Mouse (Mus musculus) hindbrain, postnatal 0 days (tissue): ENCODE measurements around the gene Stil. TPM values are rescaled to one million over a fixed set of nuclear protein-coding genes. Genes with fewer than 3 reads are reported as not detected.
"Not testable (repeated sequence)": the region's sequence is repeated elsewhere in the genome, so short reads cannot be mapped to it uniquely, and the experiment has no call there.

ENCODE experiments used
- ATAC-seq: fragments of 200-750 bp; cut with Nextera tagmentation; 2 replicates; pipeline ENCODE4 v1.8.0; 2017; ENCODE audit warnings: mild to moderate bottlenecking, moderate TSS enrichment, moderate library complexity
- DNase-seq: peaks from one replicate; pipeline ENCODE4 v3.0.0-alpha.2; 2015; ENCODE audit warnings: low spot score
- H3K27ac ChIP-seq: fragments of 300-500 bp; sonication (generic); 2 replicates; pipeline ENCODE4 v1.5.1; 2014; ENCODE audit warnings: mild to moderate bottlenecking
- H3K27me3 ChIP-seq: fragments of 300-500 bp; sonication (generic); 2 replicates; pipeline ENCODE4 v1.6.1; 2014; ENCODE audit warnings: low read length, mixed read lengths; ENCODE audit not compliant: insufficient read depth
- H3K36me3 ChIP-seq: fragments of 300-500 bp; sonication (generic); 2 replicates; pipeline ENCODE4 v1.6.1; 2014; ENCODE audit warnings: low read length, mixed read lengths; ENCODE audit not compliant: insufficient read depth
- H3K4me1 ChIP-seq: fragments of 300-500 bp; sonication (generic); 2 replicates; pipeline ENCODE4 v1.6.1; 2014; ENCODE audit warnings: antibody characterized with exemption, low read length, mixed read lengths; ENCODE audit not compliant: insufficient read depth
- H3K4me2 ChIP-seq: fragments of 300-500 bp; sonication (generic); 2 replicates; pipeline ENCODE4 v1.6.1; 2014; ENCODE audit warnings: low read depth, mild to moderate bottlenecking, low read length, moderate library complexity, mixed read lengths
- H3K4me3 ChIP-seq: fragments of 300-500 bp; sonication (generic); 2 replicates; pipeline ENCODE4 v1.5.1; 2014; ENCODE audit warnings: low read length
- H3K9ac ChIP-seq: fragments of 300-500 bp; sonication (generic); replicated peaks from 2 replicates; pipeline ENCODE4 v1.6.1; 2014; ENCODE audit warnings: mild to moderate bottlenecking, low read length, moderate library complexity, mixed read lengths
- H3K9me3 ChIP-seq: fragments of 300-500 bp; sonication (generic); 2 replicates; pipeline ENCODE4 v1.6.1; 2016; ENCODE audit warnings: low read length, mixed read lengths
- CTCF ChIP-seq: IDR thresholded peaks from 2 replicates; pipeline ENCODE4 v1.5.1; 2016; ENCODE audit warnings: antibody characterized with exemption, control low read depth, low read depth
- WGBS: fragments of 180-500 bp; shearing (Covaris S2); extraction: QIAGEN DNeasy Blood & Tissue Kit; methylation state at CpG from one replicate; pipeline ENCODE4 v1.1.7; 2014; 5-methylcytosine and 5-hydroxymethylcytosine counted together
- polyA plus RNA-seq: library from polyadenylated mRNA; unstranded; fragments of >200 nt; fragmentation: Nextera tagmentation; extraction: Ambion mirVana; gene quantifications from 2 replicates; pipeline ENCODE4 v1.2.1, GENCODE M21; 2015
- total RNA-seq: library from RNA; depleted of rRNA; stranded (reverse); fragments of >200 nt; gene quantifications from 2 replicates; pipeline ENCODE4 v1.2.3, GENCODE M21; 2014; rRNA removed

Stil gene
- total RNA-seq (2.8 and 3.6 TPM in 2 replicates), polyA plus RNA-seq (2.3 and 2.8 TPM in 2 replicates)

- peak within 1 kb of the TSS; percentile 55 for H3K9ac ChIP-seq
- H3K27me3 ChIP-seq = no peaks in the 10 kb centered on the region
- no peaks in the 10 kb centered on the region for H3K36me3 ChIP-seq
- peak; percentile 38; the same call in 1 of the 2 replicates for TF ChIP-seq CTCF
- H3K27ac ChIP-seq = peak within 1 kb of the TSS; percentile 91
- peak within 1 kb of the TSS; percentile 62 for H3K4me2 ChIP-seq
- peak; percentile 98 for DNase-seq
- H3K4me3 ChIP-seq = peak within 1 kb of the TSS; percentile 44
- peak; percentile 100 for ATAC-seq
- H3K9me3 ChIP-seq = no peaks in the 10 kb centered on the region
- no peaks in the 10 kb centered on the region for H3K4me1 ChIP-seq
- under 1% methylated on average over 52 of the region's 52 CpGs for WGBS
Measured at GRCm38 (mm10) chr4:114999773-115000428, at the start of gene Stil. Gene Stil (plus strand): TSS chr4:115000159.

GRCm38 (mm10) chr4:114953172-114953571, 46.8 kb upstream of the Stil start:
- WGBS = 90% methylated on average over 3 of the region's 3 CpGs

GRCm38 (mm10) chr4:114957403-114957802, 42.6 kb upstream of the Stil start:
- no peak for TF ChIP-seq CTCF
- no peak for ATAC-seq
- peaks cover 2% of the 10 kb centered on the region; the same call in 1 of the 2 replicates for H3K36me3 ChIP-seq
- H3K4me2 ChIP-seq = no peak overlapping the region
- H3K9ac ChIP-seq = no peak overlapping the region
- H3K9me3 ChIP-seq = no peaks in the 10 kb centered on the region
- no peaks in the 10 kb centered on the region for H3K27me3 ChIP-seq
- DNase-seq = peak; percentile 14
- H3K27ac ChIP-seq = no peak overlapping the region
- no peak overlapping the region for H3K4me3 ChIP-seq
- no peaks in the 10 kb centered on the region for H3K4me1 ChIP-seq

More at GRCm38 (mm10) chr4:114953172-114953571, 46.8 kb upstream of the Stil start:
- DNase-seq (no peak), ATAC-seq (0 out of 2 replicates have a peak, but pooled peaks have one; percentile 32)
- Histone ChIP-seq H3K4me2 (no peak overlapping the region), H3K27ac (no peak overlapping the region), H3K4me1 (no peaks in the 10 kb centered on the region), H3K9me3 (no peaks in the 10 kb centered on the region), H3K4me3 (no peak overlapping the region), H3K27me3 (no peaks in the 10 kb centered on the region), H3K9ac (no peak overlapping the region), H3K36me3 (no peaks in the 10 kb centered on the region)
- TF ChIP-seq CTCF = no peak

DNA sequence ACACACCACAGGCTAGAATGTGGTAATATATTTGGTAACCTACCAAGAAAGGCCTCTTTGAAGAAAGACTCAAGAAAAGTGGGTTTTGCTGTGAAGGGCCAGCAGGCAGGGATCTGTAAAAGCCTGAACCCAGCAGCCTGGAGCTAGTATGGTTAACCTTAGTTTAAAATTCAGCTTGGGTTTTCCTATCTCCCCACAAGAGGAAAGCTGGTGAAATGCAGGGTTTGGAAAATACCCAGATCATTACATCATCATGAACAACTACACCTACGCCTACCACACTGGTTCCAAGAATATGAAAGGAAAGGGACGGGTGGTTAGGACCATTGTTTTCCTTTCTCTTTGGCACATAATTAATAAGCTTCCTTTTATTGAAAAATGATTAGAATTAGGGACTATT, 41.7 kb upstream of the Stil start:
- no peaks in the 10 kb centered on the region for H3K4me1 ChIP-seq
- DNase-seq (no peak), ATAC-seq (no peak)

DNA sequence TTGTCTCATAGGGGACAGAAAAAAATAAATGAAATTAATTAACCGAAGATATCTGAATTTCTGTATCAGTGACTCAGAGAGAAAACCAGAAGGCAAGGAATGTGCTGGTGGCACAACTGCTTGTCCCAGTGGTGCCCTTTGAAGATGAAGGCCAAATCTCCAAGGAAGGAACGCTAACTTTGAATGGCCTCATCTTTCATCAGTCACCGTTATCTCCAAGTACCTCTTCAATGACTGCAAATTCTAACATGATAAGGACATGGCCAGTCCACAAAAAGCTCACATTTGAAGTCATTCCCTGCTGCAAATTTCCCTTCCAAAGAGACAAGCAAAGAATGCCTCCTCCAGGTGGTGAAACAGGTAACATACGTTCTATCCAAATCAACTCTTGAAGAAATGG, 41.2 kb upstream of the Stil start:
- WGBS = 94% methylated on average over 4 of the region's 4 CpGs
- H3K9ac ChIP-seq = no peak overlapping the region
- no peak overlapping the region for H3K27ac ChIP-seq
- no peaks in the 10 kb centered on the region for H3K4me1 ChIP-seq
- ATAC-seq (no peak), DNase-seq (no peak)
- H3K27me3 ChIP-seq = no peaks in the 10 kb centered on the region
- H3K36me3 ChIP-seq = peaks cover 7% of the 10 kb centered on the region; the same call in 1 of the 2 replicates
- no peaks in the 10 kb centered on the region for H3K9me3 ChIP-seq
- H3K4me2 ChIP-seq = no peak overlapping the region
- TF ChIP-seq CTCF = no peak
- no peak overlapping the region for H3K4me3 ChIP-seq

More for the DNA sequence above, 41.7 kb upstream of the Stil start:
- Histone ChIP-seq H3K27me3 (no peaks in the 10 kb centered on the region), H3K36me3 (peaks cover 7% of the 10 kb centered on the region; the same call in 1 of the 2 replicates), H3K9ac (no peak overlapping the region), H3K9me3 (no peaks in the 10 kb centered on the region), H3K4me2 (no peak overlapping the region), H3K4me3 (no peak overlapping the region), H3K27ac (no peak overlapping the region)
- no peak for TF ChIP-seq CTCF
- WGBS = 89% methylated on average over 2 of the region's 2 CpGs

GRCm38 (mm10) chr4:114959533-114959932, 40.4 kb upstream of the Stil start:
- no peak for ATAC-seq
- Histone ChIP-seq H3K4me1 (no peaks in the 10 kb centered on the region), H3K9ac (no peak overlapping the region), H3K9me3 (no peaks in the 10 kb centered on the region), H3K27ac (no peak overlapping the region), H3K36me3 (peaks cover 7% of the 10 kb centered on the region; the same call in 1 of the 2 replicates), H3K4me3 (no peak overlapping the region), H3K27me3 (no peaks in the 10 kb centered on the region), H3K4me2 (no peak overlapping the region)
- DNase-seq = no peak
- WGBS = 92% methylated on average over 2 of the region's 2 CpGs
- no peak for TF ChIP-seq CTCF

- not testable (repeated sequence) for H3K27ac ChIP-seq, H3K4me2 ChIP-seq, H3K9ac ChIP-seq, H3K27me3 ChIP-seq, ATAC-seq, H3K4me3 ChIP-seq, H3K4me1 ChIP-seq, DNase-seq, H3K9me3 ChIP-seq
- 89% methylated on average over 2 of the region's 2 CpGs for WGBS
- H3K36me3 ChIP-seq = peaks cover 16% of the 10 kb centered on the region
Measured at GRCm38 (mm10) chr4:114960881-114961280, 39.1 kb upstream of the Stil start.
